Mouse (Mus musculus) lung, postnatal 0 days (tissue): Measurements from ENCODE around the gene Oasl1. TPM values are rescaled to one million over a fixed set of nuclear protein-coding genes. Genes with fewer than 3 reads are reported as not detected.
A peak's percentile ranks its signal among the peaks of the same experiment; 100 is the strongest.

Experiments used
- ATAC-seq: fragments of 200-750 bp; cut with Nextera tagmentation; 2 replicates; pipeline ENCODE4 v1.8.0; 2017; ENCODE audit warnings: moderate library complexity
- DNase-seq: peaks from one replicate; pipeline ENCODE4 v3.0.0-alpha.2; 2016; ENCODE audit warnings: low spot score
- H3K27ac ChIP-seq: fragments of 300-500 bp; sonication (generic); 2 replicates; pipeline ENCODE4 v1.5.1; 2014; ENCODE audit warnings: antibody characterized with exemption, mild to moderate bottlenecking, low read length, mixed read lengths
- H3K27me3 ChIP-seq: fragments of 300-500 bp; sonication (generic); replicated peaks from 2 replicates; pipeline ENCODE4 v1.6.1; 2014; ENCODE audit warnings: low read length, mixed read lengths; ENCODE audit not compliant: insufficient read depth
- H3K36me3 ChIP-seq: fragments of 300-500 bp; sonication (generic); 2 replicates; pipeline ENCODE4 v1.6.1; 2014; ENCODE audit warnings: low read length, mixed read lengths; ENCODE audit not compliant: insufficient read depth
- H3K4me1 ChIP-seq: fragments of 300-500 bp; sonication (generic); 2 replicates; pipeline ENCODE4 v1.6.1; 2014; ENCODE audit warnings: antibody characterized with exemption, low read depth, low read length, mixed read lengths; ENCODE audit not compliant: insufficient read depth
- H3K4me2 ChIP-seq: fragments of 300-500 bp; sonication (generic); replicated peaks from 2 replicates; pipeline ENCODE4 v1.6.1; 2014; ENCODE audit warnings: low read depth, mild to moderate bottlenecking, low read length, moderate library complexity, mixed read lengths
- H3K4me3 ChIP-seq: fragments of 300-500 bp; sonication (generic); 2 replicates; pipeline ENCODE4 v1.5.1; 2014; ENCODE audit warnings: low read depth, low read length
- H3K9ac ChIP-seq: fragments of 300-500 bp; sonication (generic); replicated peaks from 2 replicates; pipeline ENCODE4 v1.6.1; 2014; ENCODE audit warnings: low read depth, mild to moderate bottlenecking
- H3K9me3 ChIP-seq: fragments of 300-500 bp; sonication (generic); 2 replicates; pipeline ENCODE4 v1.6.1; 2016; ENCODE audit warnings: low read length, mixed read lengths
- CTCF ChIP-seq: IDR thresholded peaks from 2 replicates; pipeline ENCODE4 v1.5.1; 2016; ENCODE audit warnings: antibody characterized with exemption, mild to moderate bottlenecking
- EP300 ChIP-seq: IDR thresholded peaks from 2 replicates; pipeline ENCODE4 v1.6.1; 2016; ENCODE audit warnings: antibody characterized with exemption, mild to moderate bottlenecking, control low read depth
- WGBS: fragments of 180-500 bp; shearing (Covaris S2); extraction: QIAGEN DNeasy Blood & Tissue Kit; methylation state at CpG from one replicate; pipeline ENCODE4 v1.1.7; 2014; 5-methylcytosine and 5-hydroxymethylcytosine counted together
- polyA plus RNA-seq: library from polyadenylated mRNA; unstranded; fragments of >200 nt; fragmentation: Nextera tagmentation; extraction: Ambion mirVana; gene quantifications from 2 replicates; pipeline ENCODE4 v1.2.1, GENCODE M21; 2015

The Oasl1 gene
- polyA plus RNA-seq, 1 experiment from 2014 or later: 1.8 TPM

GRCm38 (mm10) chr5:114886801-114887200, 36.2 kb upstream of the Oasl1 start:
- no peaks in the 10 kb centered on the region for H3K9me3 ChIP-seq
- H3K4me2 ChIP-seq: no peak overlapping the region
- DNase-seq: no peak
- H3K9ac ChIP-seq: no peak overlapping the region
- H3K36me3 ChIP-seq: no peaks in the 10 kb centered on the region
- no peaks in the 10 kb centered on the region for H3K27me3 ChIP-seq
- TF ChIP-seq EP300: no peak
- TF ChIP-seq CTCF: no peak
- WGBS: 71% methylated on average over 6 of the region's 6 CpGs
- H3K4me1 ChIP-seq: no peaks in the 10 kb centered on the region
- H3K4me3 ChIP-seq: no peak overlapping the region
- no peak overlapping the region for H3K27ac ChIP-seq
- no peak for ATAC-seq

- no peak for DNase-seq
- Histone ChIP-seq H3K36me3 (no peaks in the 10 kb centered on the region), H3K27me3 (no peaks in the 10 kb centered on the region), H3K4me2 (no peak overlapping the region), H3K9me3 (no peaks in the 10 kb centered on the region), H3K27ac (no peak overlapping the region), H3K4me3 (no peak overlapping the region), H3K4me1 (no peaks in the 10 kb centered on the region), H3K9ac (no peak overlapping the region)
- ATAC-seq: no peak
- WGBS: 85% methylated on average over 2 of the region's 2 CpGs
- no peak for TF ChIP-seq EP300
- no peak for TF ChIP-seq CTCF
These were observed 34.0 kb upstream of the Oasl1 start for GRCm38 (mm10) chr5:114888995-114889394.

GRCm38 (mm10) chr5:114895542-114895941, 27.5 kb upstream of the Oasl1 start:
- DNase-seq: no peak
- no peaks in the 10 kb centered on the region for H3K9me3 ChIP-seq
- H3K4me3 ChIP-seq: no peak overlapping the region
- ATAC-seq: no peak
- no peak overlapping the region for H3K4me2 ChIP-seq
- H3K36me3 ChIP-seq: no peaks in the 10 kb centered on the region
- H3K9ac ChIP-seq: no peak overlapping the region
- H3K27me3 ChIP-seq: no peaks in the 10 kb centered on the region
- TF ChIP-seq CTCF: no peak
- no peak for TF ChIP-seq EP300
- H3K4me1 ChIP-seq: no peaks in the 10 kb centered on the region
- H3K27ac ChIP-seq: no peak overlapping the region
- WGBS: 79% methylated on average over 4 of the region's 4 CpGs

- no peaks in the 10 kb centered on the region for H3K36me3 ChIP-seq
- TF ChIP-seq EP300 (no peak), CTCF (no peak)
- DNase-seq (no peak), ATAC-seq (no peak)
- peak within 1 kb of the TSS; percentile 58 for H3K4me2 ChIP-seq
- H3K9ac ChIP-seq: 0 out of 2 replicates have a peak within 1 kb of the TSS, but pooled peaks have one; percentile 27
- H3K27me3 ChIP-seq: no peaks in the 10 kb centered on the region
- 51% methylated on average over 13 of the region's 13 CpGs for WGBS
- H3K4me3 ChIP-seq: peak within 1 kb of the TSS; percentile 46
- H3K27ac ChIP-seq: peak within 1 kb of the TSS; percentile 11
- no peaks in the 10 kb centered on the region for H3K4me1 ChIP-seq
- no peaks in the 10 kb centered on the region for H3K9me3 ChIP-seq
These were observed 26.2 kb upstream of the Oasl1 start, which contains the start of gene Oasl2 for GRCm38 (mm10) chr5:114896688-114897373. Gene Oasl2, plus strand, starts transcription at chr5:114896936.

- no peaks in the 10 kb centered on the region for H3K9me3 ChIP-seq
- peak overlapping the region; percentile 58 for H3K4me2 ChIP-seq
- TF ChIP-seq CTCF: no peak
- no peak for TF ChIP-seq EP300
- peak; percentile 76 for DNase-seq
- WGBS: 7% methylated on average over 7 of the region's 7 CpGs
- no peaks in the 10 kb centered on the region for H3K36me3 ChIP-seq
- H3K9ac ChIP-seq: 0 out of 2 replicates have a peak overlapping the region, but pooled peaks have one; percentile 27
- H3K4me3 ChIP-seq: peak overlapping the region; percentile 46
- H3K27me3 ChIP-seq: no peaks in the 10 kb centered on the region
- peak; percentile 69 for ATAC-seq
- no peaks in the 10 kb centered on the region for H3K4me1 ChIP-seq
- peak overlapping the region; percentile 11 for H3K27ac ChIP-seq
These were observed 25.7 kb upstream of the Oasl1 start for GRCm38 (mm10) chr5:114897374-114897793.

GRCm38 (mm10) chr5:114898857-114899256, 24.2 kb upstream of the Oasl1 start:
- 71% methylated on average over 7 of the region's 7 CpGs for WGBS

More at GRCm38 (mm10) chr5:114898857-114899256, 24.2 kb upstream of the Oasl1 start:
- ATAC-seq (no peak), DNase-seq (no peak)
- Histone ChIP-seq H3K9me3 (no peaks in the 10 kb centered on the region), H3K4me1 (no peaks in the 10 kb centered on the region), H3K4me3 (no peak overlapping the region), H3K27ac (no peak overlapping the region), H3K9ac (no peak overlapping the region), H3K27me3 (no peaks in the 10 kb centered on the region), H3K4me2 (peak overlapping the region; percentile 58), H3K36me3 (no peaks in the 10 kb centered on the region)
- TF ChIP-seq EP300 (no peak), CTCF (no peak)
